Mouse (Mus musculus): Measurements from ENCODE around the gene Bscl2. TPM values are rescaled to one million over a fixed set of nuclear protein-coding genes. Genes with fewer than 3 reads are reported as not detected.
"Not testable (repeated sequence)": the region's sequence is repeated elsewhere in the genome, so short reads cannot be mapped to it uniquely, and the experiment has no call there.

The Bscl2 gene
- total RNA-seq, 2 experiments from 2014 or later: 22.1 to 24.2 TPM

GRCm38 (mm10) chr19:8829660-8830059, 7.6 kb upstream of the Bscl2 start, which contains the start of gene AC129217.1:
Gene AC129217.1 (plus strand): TSS chr19:8829773.
- no peak for DNase-seq (ENCODE audit: low spot score in 2 of 2)

GRCm38 (mm10) chr19:8830664-8831063, 6.6 kb upstream of the Bscl2 start:
- DNase-seq (ENCODE audit: low spot score in 2 of 2): no peak

GRCm38 (mm10) chr19:8831262-8831661, 6.0 kb upstream of the Bscl2 start:
- no peak for DNase-seq (ENCODE audit: low spot score in 2 of 2)

- DNase-seq (ENCODE audit: low spot score in 2 of 2): no peak
Measured at GRCm38 (mm10) chr19:8832971-8833370, 4.3 kb upstream of the Bscl2 start.

GRCm38 (mm10) chr19:8836327-8836726, 940 bp upstream of the Bscl2 start:
- DNase-seq (ENCODE audit: low spot score in 2 of 2): not testable (repeated sequence)

GRCm38 (mm10) chr19:8838041-8838730, 919 bp downstream of the Bscl2 start:
- DNase-seq (ENCODE audit: low spot score in 2 of 2): peak in 1 of 2 experiments; percentile 42

- DNase-seq (ENCODE audit: low spot score in 2 of 2): no peak
Measured at GRCm38 (mm10) chr19:8839103-8839907, 2.0 kb downstream of the Bscl2 start, which contains the start of gene Gng3. Gene Gng3 (minus strand): TSS chr19:8839194.

DNA sequence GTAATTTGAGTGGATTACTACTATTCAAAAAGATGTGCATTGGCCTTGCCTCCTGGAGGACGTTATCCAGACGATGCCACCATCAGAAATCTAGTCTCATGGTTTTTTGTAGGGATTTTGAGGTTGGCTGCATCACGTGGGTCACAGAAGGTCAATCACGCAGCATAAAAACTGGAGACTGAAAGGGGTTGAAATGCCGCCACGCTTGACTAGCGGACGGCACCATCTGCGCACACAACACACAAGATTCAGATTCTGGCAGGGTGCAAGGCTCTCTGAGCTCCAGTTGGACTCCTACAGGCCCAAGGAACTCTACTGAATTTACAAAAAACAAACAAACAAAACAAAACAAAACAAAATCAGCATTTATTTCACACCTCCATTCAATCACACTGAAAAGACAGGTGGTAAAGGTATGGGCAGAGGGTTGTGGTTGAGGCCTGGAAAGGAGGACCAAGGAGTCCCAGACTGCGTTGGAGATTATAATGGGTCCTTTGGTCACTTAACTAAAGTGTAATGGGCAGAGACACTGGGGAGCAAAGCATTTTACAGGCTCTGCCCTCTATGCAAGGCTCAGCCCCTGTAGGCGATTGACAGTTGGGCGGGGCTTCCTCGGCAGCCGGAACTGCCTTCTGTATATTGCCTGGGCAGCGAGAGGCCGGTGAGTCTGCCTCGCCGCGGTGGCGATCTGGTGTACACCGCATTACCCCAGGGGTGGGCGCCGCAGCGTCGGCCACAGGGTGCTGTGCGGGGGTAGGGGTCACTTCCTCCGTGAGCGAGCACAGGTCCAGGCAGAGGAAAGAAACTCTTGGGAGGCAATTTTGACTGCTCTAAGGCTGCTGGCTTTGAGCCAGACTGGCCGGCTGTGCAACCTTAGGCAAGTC, 2.9 kb downstream of the Bscl2 start:
- DNase-seq (ENCODE audit: low spot score in 2 of 2): peak in 1 of 2 experiments; percentile 77

DNA sequence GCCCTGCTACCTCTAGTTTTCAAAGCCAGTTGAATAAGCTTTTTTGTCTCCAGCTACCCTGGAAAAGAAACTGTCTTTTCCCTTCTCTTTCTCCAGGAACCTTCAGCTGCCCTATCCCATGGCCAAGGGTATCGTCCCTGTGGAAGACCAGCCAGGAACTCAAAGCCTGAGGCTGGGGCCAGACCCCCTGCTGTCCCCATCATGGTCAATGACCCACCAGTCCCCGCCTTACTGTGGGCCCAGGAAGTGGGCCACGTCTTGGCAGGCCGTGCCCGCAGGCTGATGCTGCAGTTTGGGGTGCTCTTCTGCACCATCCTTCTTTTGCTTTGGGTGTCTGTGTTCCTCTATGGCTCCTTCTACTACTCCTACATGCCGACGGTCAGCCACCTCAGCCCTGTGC, 3.7 kb downstream of the Bscl2 start:
- no peak for DNase-seq (ENCODE audit: low spot score in 2 of 2)

GRCm38 (mm10) chr19:8842961-8843360, 5.7 kb downstream of the Bscl2 start:
- DNase-seq (ENCODE audit: low spot score in 2 of 2): no peak

DNA sequence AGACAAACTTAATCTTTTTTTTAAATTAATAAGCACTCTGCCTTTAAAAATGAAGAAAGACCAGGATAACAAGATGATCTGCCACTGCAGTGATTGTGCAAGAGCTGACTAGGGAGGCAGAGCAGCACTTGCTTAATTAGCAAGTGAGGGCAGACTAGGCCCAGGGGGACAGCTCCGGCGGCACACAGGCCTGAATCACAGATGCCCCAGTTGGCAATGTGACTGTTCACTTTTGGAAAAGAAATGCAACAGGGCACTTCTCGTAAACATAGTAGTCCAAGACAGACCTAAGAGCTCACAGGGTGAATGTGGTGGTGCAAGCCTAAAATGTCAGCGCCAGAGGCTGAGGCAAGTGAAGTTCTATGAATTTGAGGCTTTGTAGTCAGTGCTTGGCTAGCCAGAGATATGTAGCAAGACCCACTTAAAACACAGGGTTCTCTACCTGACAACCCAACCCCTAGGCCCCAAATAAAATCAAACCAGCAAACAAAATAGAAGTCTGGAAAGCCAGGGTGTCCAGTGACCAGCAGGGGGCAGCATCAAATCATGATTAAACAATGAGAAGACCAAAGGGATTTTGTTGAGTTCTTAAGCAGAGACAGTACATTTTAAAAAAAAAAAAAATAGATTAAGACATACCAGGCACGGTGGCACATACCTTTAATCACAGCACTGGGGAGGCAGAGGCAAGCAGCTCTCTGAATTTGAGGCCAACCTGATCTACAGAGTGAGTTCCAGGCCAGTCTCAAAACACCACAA, 7.3 kb downstream of the Bscl2 start:
- peak; percentile 50 to 83 for DNase-seq (ENCODE audit: low spot score in 2 of 2)

- no peak for DNase-seq (ENCODE audit: low spot score in 2 of 2)
Measured at GRCm38 (mm10) chr19:8848356-8848755, 11.1 kb downstream of the Bscl2 start.

GRCm38 (mm10) chr19:8850402-8850901, 13.2 kb downstream of the Bscl2 start, which contains the start of gene Lrrn4cl:
Gene Lrrn4cl (plus strand): TSS chr19:8850768.
- peak; percentile 45 to 66 for DNase-seq (ENCODE audit: low spot score in 2 of 2)

- no peak for DNase-seq (ENCODE audit: low spot score in 2 of 2)
Measured at GRCm38 (mm10) chr19:8851639-8852038, 14.4 kb downstream of the Bscl2 start.

- DNase-seq (ENCODE audit: low spot score in 2 of 2): no peak
Measured at GRCm38 (mm10) chr19:8852236-8852928, 15.1 kb downstream of the Bscl2 start.

DNA sequence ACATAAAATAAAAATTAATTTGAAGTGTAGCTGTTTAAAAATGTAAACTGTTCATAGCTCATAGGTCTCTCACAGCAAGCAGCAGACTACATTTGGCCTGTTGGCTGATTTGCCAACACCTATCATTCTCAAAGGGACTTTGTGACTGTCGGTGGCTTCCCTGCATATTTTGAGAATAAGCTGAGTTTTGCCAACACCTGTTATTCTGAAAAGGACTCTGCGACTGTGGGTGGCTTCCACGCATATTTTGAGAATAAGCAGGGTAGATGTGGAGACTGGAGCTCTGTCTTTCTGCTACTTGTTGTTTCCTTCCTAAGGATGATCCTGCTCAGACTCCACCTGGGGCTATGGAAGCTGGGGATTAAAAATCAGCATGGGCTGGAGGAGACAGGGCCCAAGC, 15.8 kb downstream of the Bscl2 start:
- DNase-seq (ENCODE audit: low spot score in 2 of 2): no peak

DNA sequence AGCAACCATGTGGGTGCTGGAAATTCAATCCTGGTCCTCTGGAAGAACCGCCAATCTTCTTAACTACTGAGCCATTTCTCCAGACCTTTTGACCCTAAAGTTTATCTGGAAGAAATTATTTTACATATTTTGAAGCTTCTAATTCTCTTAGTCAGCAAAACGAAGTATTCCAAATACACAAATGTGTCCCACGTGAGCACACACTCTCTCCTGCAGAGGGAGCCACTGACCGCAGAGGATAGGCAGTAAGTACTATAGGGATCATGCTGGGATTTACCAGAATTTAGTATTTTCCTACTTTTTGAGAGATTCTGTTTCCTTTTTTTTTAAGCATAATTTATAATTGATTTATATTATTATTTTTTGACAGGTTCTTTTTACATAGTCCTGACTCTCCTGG, 20.4 kb downstream of the Bscl2 start:
- peak in 1 of 2 experiments; percentile 55 for DNase-seq (ENCODE audit: low spot score in 2 of 2)

DNA sequence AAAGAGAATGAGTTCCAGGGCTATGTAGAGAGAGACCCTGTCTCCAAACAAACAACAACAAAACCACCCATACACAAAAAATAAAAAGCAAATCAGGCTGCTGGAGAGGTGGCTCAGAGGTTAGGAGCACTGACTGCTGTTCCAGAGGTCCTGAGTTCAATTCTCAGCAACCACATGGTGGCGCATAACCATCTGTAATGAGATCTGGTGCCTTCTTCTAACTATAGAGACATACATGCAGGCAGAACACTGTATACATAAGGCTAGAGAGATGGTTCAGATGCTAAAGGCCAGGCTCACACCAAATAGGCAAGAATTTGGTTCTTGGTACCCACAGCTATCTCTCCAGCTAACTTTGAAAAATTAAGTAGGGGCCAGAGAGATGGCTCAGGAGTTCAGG, 21.8 kb downstream of the Bscl2 start:
- DNase-seq (ENCODE audit: low spot score in 2 of 2): no peak

- no peak for DNase-seq (ENCODE audit: low spot score in 2 of 2)
Measured at GRCm38 (mm10) chr19:8864265-8864664, 27.0 kb downstream of the Bscl2 start.

GRCm38 (mm10) chr19:8870381-8870780, 33.1 kb downstream of the Bscl2 start:
- DNase-seq (ENCODE audit: low spot score in 2 of 2): not testable (repeated sequence)

Measured in gastrocnemius, postnatal 4 days (tissue).